Mouse (Mus musculus): ENCODE results near the gene Taf1d.

DNA sequence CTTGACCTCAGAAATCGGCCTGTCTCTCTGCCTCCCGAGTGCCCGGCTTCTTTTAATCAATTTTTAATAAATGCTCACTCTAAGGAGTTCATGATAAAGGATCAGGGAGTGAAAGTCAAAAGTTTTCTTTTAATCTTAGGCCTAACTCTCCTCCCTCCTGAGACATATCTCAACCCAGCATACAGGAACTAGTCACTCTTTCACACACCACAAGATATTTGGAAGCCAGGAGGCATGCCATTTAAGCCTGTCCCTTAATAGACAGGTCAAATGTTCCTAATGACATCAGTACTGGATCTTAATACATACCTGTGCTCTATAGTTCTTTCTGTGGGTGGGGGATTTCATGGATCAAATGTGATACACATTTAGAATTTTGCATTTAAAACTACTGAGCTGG, 27.7 kb upstream of the Taf1d start:
- TF ChIP-seq CTCF (IDR thresholded peaks at IDR 0.05; ENCODE audit: low read depth, low read length) (no peak), POLR2A (IDR thresholded peaks at IDR 0.05; ENCODE audit: extremely low read depth, insufficient read depth, low read length) (no peak)

Data from liver, adult 2 months (tissue).